Mouse (Mus musculus): ENCODE results near the gene Gaa.
"Not testable (repeated sequence)": the region's sequence is repeated elsewhere in the genome, so short reads cannot be mapped to it uniquely, and the experiment has no call there.

The Gaa gene

DNA sequence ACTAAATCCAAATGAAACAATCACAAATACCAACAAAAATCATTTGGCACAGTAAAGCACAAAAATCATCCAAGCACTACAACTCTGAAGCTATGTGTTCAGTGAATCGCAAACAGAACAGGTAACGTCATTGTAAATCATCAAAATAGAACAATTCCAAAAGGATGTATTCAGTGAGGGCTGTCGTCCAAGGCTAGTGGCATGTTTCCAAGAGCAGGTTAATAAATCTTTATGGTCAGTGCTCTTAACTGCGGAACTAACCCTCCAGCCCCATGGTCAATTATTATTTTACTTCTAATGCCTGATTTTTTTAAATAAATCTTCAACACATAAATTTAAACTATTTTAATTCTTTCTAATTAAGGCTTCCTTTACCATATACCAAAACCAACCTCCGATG is 11.1 kb upstream of the Gaa start:
- peak in 1 of 2 experiments; percentile 41 for DNase-seq

- no peak for DNase-seq
Measured at GRCm38 (mm10) chr11:119258216-119258571, 9.5 kb upstream of the Gaa start.

DNA sequence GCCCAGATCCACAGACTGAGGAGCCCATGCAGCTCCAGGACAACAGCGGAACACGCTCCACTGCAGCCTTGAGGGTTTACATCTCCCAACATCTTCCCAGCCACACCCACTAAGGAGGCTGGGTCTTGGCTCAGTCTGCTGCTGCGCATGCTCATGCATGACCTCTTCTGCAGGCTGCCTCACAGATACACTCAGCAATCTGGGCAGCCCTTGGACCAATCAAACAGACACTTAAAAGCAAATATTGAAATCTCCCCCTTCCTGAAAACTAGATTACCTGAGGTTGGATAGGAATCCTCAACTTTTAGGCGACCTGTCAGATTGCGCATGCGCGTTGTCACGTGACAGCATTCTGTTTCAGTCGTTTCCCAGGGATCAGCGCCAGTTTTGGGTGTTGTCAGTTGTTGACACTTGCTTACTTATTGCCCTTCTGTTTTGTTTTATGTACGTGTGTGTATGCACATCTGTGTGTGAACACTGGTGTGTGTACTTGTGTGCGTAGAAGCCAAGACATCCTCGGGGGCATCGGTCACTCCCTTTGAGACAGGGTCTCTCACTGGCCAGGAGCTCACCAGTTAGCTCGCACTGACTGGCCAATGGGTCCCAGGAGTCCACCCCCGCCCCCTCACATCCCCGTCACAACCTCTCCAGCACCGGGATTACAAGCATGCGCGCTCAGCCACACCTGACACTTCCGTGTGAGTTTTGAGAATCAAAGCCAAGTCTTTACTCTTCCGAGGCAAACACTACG is 8.9 kb upstream of the Gaa start:
- peak; percentile 58 to 69 for DNase-seq

- no peak for DNase-seq
Measured at GRCm38 (mm10) chr11:119259977-119260376, 7.7 kb upstream of the Gaa start.

- no peak for DNase-seq
Measured at GRCm38 (mm10) chr11:119264413-119264812, 3.3 kb upstream of the Gaa start.

DNA sequence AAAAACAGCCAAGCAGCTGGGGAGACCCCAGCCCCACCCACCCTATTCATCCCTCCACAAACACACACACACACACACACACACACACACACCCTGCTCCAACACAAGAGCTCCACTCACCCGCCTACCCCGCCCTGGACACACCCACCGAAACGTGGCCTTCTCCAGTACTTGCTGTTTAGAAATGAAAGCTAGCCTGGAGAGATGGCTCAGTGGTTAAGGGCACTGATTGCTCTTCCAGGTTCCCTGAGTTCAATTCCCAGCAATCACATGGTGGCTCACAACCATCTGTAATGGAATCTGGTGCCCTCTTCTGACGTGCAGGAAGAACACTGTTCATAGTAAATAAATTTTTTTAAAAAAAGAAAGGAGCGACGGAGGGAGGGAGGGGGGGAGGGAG is 1.9 kb upstream of the Gaa start:
- no peak for DNase-seq

- peak; percentile 80 to 81 for DNase-seq
Measured at GRCm38 (mm10) chr11:119267241-119267674, 429 bp upstream of the Gaa start.

- peak in 1 of 2 experiments; percentile 21 for DNase-seq
Measured at GRCm38 (mm10) chr11:119268557-119269195, 989 bp downstream of the Gaa start.

- not testable (repeated sequence) for DNase-seq
Measured at GRCm38 (mm10) chr11:119272492-119272891, 4.8 kb downstream of the Gaa start.

GRCm38 (mm10) chr11:119273186-119273930 is 5.7 kb downstream of the Gaa start:
- DNase-seq: no peak

DNA sequence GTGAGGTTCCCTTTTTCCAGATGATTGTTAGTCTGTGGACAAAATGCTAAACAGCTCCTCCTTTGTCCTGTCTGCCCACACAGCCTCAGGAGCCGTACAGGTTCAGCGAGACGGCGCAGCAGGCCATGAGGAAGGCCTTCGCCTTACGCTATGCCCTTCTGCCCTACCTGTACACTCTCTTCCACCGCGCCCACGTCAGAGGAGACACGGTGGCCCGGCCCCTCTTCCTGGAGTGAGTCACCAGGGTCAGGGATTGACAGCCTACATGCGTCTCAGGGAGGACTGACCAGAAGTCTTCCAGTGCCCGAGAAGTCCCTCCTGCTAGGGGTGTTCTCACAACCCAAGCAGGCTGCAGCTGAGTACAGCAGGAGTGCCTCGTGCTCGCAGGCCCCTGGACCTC is 13.3 kb downstream of the Gaa start:
- DNase-seq: peak in 1 of 2 experiments; percentile 1

DNA sequence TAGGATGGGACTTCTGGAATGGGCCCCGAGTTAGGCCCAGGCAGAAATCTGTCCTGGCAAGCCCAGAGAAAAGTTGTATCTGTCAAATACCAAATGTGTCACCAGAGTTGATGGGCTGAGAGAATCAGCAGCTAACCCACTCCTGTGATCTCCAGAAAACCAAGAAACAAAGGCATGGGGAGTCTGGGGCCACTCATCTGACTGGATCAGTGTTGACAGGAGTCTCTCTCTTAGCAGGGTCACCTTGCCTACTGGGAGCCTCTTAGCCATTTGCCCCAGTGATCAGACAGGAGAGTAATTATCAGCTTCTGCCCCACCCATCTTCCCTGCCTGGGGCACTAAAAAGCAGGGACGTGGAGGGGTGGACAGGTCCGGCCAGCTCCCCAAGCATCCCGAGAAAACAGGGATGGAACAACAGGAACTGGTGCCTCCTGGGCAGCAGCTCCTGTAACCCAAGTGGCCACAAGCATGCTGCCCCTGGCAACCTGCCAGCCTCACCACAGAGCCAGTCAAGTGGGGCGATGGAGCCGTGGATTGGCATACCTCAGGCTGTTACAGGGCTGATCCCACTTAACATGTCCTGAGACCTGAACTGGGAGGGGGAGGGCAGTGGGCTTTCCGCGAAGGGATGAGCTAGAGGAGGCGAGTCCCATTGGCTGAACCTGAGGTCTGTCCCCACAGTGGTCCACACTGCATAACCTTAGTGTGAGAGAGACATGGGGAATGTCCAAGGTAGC is 18.3 kb downstream of the Gaa start:
- DNase-seq: peak; percentile 40 to 55

DNA sequence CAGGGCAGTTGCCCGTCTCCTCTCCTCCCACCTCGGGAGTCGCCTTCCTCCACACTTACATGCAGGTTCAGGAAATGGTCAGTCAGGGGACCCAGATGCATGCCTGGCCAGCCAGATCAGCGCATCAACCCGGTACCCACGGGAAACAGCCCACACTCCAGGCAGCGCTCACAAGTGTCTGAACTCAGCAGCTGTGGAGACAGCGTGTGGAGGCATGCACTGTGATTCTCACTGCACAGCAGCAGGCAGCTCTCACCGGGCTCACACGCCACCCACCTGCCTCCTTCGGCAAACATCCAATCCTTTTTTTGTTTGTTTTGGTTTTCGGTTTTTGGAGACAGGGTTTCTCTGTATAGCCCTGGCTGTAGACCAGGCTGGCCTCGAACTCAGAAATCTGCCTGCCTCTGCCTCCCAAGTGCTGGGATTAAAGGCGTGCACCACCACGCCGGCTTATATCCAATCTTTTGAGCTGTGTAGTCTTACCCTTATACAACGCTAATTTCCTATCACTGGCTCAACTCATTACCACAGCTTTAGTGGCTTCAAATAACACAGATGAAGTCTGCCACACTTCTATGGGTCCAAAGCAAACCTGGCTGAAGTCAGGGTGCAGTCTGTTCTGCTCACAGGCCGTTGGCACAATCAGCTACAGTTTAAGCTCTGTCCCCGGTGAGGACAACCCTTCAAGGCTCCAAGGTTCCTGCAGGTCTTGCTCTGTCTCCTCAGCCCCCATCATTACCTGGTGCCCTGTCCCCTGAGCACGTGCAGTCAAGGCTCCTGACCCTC is 19.7 kb downstream of the Gaa start:
- DNase-seq: peak; percentile 31 to 40

DNA sequence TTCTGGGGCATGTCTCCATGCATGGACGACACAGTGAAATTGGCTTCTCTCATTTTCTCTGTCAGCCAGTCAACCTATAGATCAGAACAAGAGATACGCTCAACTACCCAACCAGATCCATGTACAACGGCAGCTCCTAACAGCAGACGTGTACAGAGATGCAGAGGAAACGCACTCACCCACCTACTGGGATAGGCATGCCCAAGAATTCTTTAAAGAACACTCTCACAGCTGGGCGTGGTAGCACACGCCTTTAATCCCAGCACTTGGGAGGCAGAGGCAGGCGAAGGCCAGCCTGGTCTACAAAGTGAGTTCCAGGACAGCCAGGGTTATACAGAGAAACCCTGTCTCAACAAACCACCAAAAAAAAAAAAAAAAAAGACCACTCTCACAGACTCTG is 25.2 kb downstream of the Gaa start:
- not testable (repeated sequence) for DNase-seq

GRCm38 (mm10) chr11:119297996-119298395 is 30.3 kb downstream of the Gaa start:
- DNase-seq: no peak

GRCm38 (mm10) chr11:119298917-119299316 is 31.2 kb downstream of the Gaa start:
- DNase-seq: no peak

- peak; percentile 95 to 98 for DNase-seq
Measured at GRCm38 (mm10) chr11:119299391-119300245, 31.9 kb downstream of the Gaa start, which contains the start of gene Eif4a3. Gene Eif4a3 (minus strand): TSS chr11:119300089.

DNA sequence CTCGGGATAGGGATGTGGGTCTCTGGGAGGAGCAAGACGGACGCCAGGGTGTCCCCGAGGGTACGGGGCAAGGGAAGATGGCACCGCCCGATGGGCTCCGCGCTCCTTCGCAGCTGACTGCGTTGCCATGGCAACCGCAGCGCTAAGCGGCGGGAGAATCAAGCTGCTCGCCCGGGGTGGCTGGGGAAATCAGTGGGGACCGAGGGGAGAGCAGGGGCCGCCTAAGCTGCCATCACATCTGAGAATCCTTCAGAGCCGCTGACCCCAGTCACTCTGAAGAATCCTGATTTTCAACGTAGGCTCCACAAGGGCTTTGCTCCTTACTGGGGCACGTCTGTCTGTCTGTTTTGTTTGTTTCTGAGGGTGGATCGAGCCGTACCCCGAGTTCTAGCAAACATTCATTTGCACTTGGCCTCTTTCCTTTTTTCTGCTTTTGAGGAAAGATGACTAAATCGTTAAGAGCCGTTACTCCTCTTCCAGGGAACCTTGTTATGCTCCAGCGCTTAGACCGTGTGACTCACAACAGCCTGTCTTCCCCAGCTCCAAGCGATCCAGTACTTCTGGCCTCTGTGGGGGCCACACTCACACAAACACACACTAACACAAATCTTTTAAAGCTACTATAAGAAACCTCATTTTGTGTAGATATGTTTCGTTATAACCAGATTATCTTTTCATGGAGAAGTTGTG is 32.7 kb downstream of the Gaa start:
- DNase-seq: no peak

GRCm38 (mm10) chr11:119300986-119301385 is 33.3 kb downstream of the Gaa start:
- no peak for DNase-seq

Measured in cerebellum, postnatal 36 days (tissue).